Mouse (Mus musculus) stomach, embryonic 16.5 days (tissue): ENCODE results near the gene Nudt16l1. TPM values are rescaled to one million over a fixed set of nuclear protein-coding genes. Genes with fewer than 3 reads are reported as not detected.

Source experiments
- ATAC-seq: fragments of 200-750 bp; cut with Nextera tagmentation; 2 replicates; pipeline ENCODE4 v1.8.0; 2017; ENCODE audit warnings: moderate number of reproducible peaks, moderate TSS enrichment; ENCODE audit not compliant: insufficient read depth, low FRiP score
- H3K27ac ChIP-seq: fragments of 300-500 bp; sonication (generic); 2 replicates; pipeline ENCODE4 v1.5.1; 2014; ENCODE audit warnings: low read length
- H3K27me3 ChIP-seq: fragments of 300-500 bp; sonication (generic); 2 replicates; pipeline ENCODE4 v1.6.1; 2014; ENCODE audit warnings: low read length, control low read depth, mixed read lengths; ENCODE audit not compliant: control insufficient read depth, insufficient read depth
- H3K36me3 ChIP-seq: fragments of 300-500 bp; sonication (generic); 2 replicates; pipeline ENCODE4 v1.6.1; 2014; ENCODE audit warnings: low read length; ENCODE audit not compliant: control insufficient read depth, insufficient read depth
- H3K4me1 ChIP-seq: fragments of 300-500 bp; sonication (generic); 2 replicates; pipeline ENCODE4 v1.6.1; 2014; ENCODE audit warnings: low read length, control low read depth, mixed read lengths; ENCODE audit not compliant: control insufficient read depth, insufficient read depth
- H3K4me2 ChIP-seq: fragments of 300-500 bp; sonication (generic); 2 replicates; pipeline ENCODE4 v1.6.1; 2014; ENCODE audit warnings: low read depth, low read length, mixed read lengths
- H3K4me3 ChIP-seq: fragments of 300-500 bp; sonication (generic); replicated peaks from 2 replicates; pipeline ENCODE4 v1.5.1; 2014; ENCODE audit warnings: mild to moderate bottlenecking, low read length
- H3K9ac ChIP-seq: fragments of 300-500 bp; sonication (generic); 2 replicates; pipeline ENCODE4 v1.6.1; 2014; ENCODE audit warnings: low read length
- H3K9me3 ChIP-seq: fragments of 300-500 bp; sonication (generic); replicated peaks from 2 replicates; pipeline ENCODE4 v1.6.1; 2016; ENCODE audit warnings: low read length, control low read depth; ENCODE audit not compliant: control insufficient read depth
- WGBS: fragments of 180-500 bp; shearing (Covaris S2); extraction: QIAGEN DNeasy Blood & Tissue Kit; methylation state at CpG from one replicate; pipeline ENCODE4 v1.1.7; 2014; 5-methylcytosine and 5-hydroxymethylcytosine counted together
- polyA plus RNA-seq: library from polyadenylated mRNA; unstranded; fragments of >200 nt; fragmentation: Nextera tagmentation; extraction: Ambion mirVana; gene quantifications from 2 replicates; pipeline ENCODE4 v1.2.1, GENCODE M21; 2015

Gene Nudt16l1
- polyA plus RNA-seq, 1 experiment from 2014 or later: 125 TPM

GRCm38 (mm10) chr16:4940311-4940850, 1.8 kb downstream of the Nudt16l1 start:
- H3K36me3 ChIP-seq: peaks cover 31% of the 10 kb centered on the region
- no peak overlapping the region for H3K4me3 ChIP-seq
- H3K4me2 ChIP-seq: peak overlapping the region; percentile 85; the same call in 1 of the 2 replicates
- peaks cover 13% of the 10 kb centered on the region for H3K4me1 ChIP-seq
- H3K9me3 ChIP-seq: no peaks in the 10 kb centered on the region
- no peak overlapping the region for H3K27ac ChIP-seq
- no peak for ATAC-seq
- H3K27me3 ChIP-seq: no peaks in the 10 kb centered on the region
- 82% methylated on average over 10 of the region's 10 CpGs for WGBS
- peak overlapping the region; percentile 97 for H3K9ac ChIP-seq

- no peak overlapping the region for H3K27ac ChIP-seq
- no peak overlapping the region for H3K4me3 ChIP-seq
- H3K36me3 ChIP-seq: peaks cover 31% of the 10 kb centered on the region
- no peak for ATAC-seq
- H3K4me2 ChIP-seq: no peak overlapping the region
- H3K9me3 ChIP-seq: no peaks in the 10 kb centered on the region
- H3K4me1 ChIP-seq: peaks cover 13% of the 10 kb centered on the region
- H3K9ac ChIP-seq: no peak overlapping the region
- H3K27me3 ChIP-seq: no peaks in the 10 kb centered on the region
Measured at GRCm38 (mm10) chr16:4941016-4941415, 2.5 kb downstream of the Nudt16l1 start.

GRCm38 (mm10) chr16:4942868-4943267, 4.3 kb downstream of the Nudt16l1 start:
- H3K4me1 ChIP-seq: peaks cover 13% of the 10 kb centered on the region
- ATAC-seq: no peak
- no peaks in the 10 kb centered on the region for H3K27me3 ChIP-seq
- H3K4me3 ChIP-seq: no peak overlapping the region
- no peak overlapping the region for H3K27ac ChIP-seq
- no peaks in the 10 kb centered on the region for H3K9me3 ChIP-seq
- no peak overlapping the region for H3K4me2 ChIP-seq
- H3K36me3 ChIP-seq: peaks cover 25% of the 10 kb centered on the region
- H3K9ac ChIP-seq: no peak overlapping the region
- WGBS: 95% methylated on average over 8 of the region's 8 CpGs

- Histone ChIP-seq H3K9ac (no peak overlapping the region), H3K4me2 (no peak overlapping the region), H3K9me3 (no peaks in the 10 kb centered on the region), H3K4me3 (no peak overlapping the region), H3K27ac (no peak overlapping the region), H3K4me1 (peaks cover 12% of the 10 kb centered on the region), H3K36me3 (peaks cover 25% of the 10 kb centered on the region), H3K27me3 (no peaks in the 10 kb centered on the region)
- 91% methylated on average over 3 of the region's 3 CpGs for WGBS
- no peak for ATAC-seq
Measured at GRCm38 (mm10) chr16:4943431-4943830, 4.9 kb downstream of the Nudt16l1 start.

GRCm38 (mm10) chr16:4945415-4945814, 6.9 kb downstream of the Nudt16l1 start:
- no peak for ATAC-seq
- peaks cover 31% of the 10 kb centered on the region for H3K36me3 ChIP-seq
- no peaks in the 10 kb centered on the region for H3K9me3 ChIP-seq
- 76% methylated on average over 4 of the region's 4 CpGs for WGBS
- H3K4me3 ChIP-seq: no peak overlapping the region
- H3K27ac ChIP-seq: no peak overlapping the region
- no peak overlapping the region for H3K9ac ChIP-seq
- H3K27me3 ChIP-seq: no peaks in the 10 kb centered on the region
- H3K4me2 ChIP-seq: no peak overlapping the region
- H3K4me1 ChIP-seq: no peaks in the 10 kb centered on the region

GRCm38 (mm10) chr16:4946155-4946554, 7.6 kb downstream of the Nudt16l1 start:
- H3K4me2 ChIP-seq: no peak overlapping the region
- H3K27me3 ChIP-seq: no peaks in the 10 kb centered on the region
- no peaks in the 10 kb centered on the region for H3K4me1 ChIP-seq
- no peak overlapping the region for H3K4me3 ChIP-seq
- H3K9me3 ChIP-seq: no peaks in the 10 kb centered on the region
- no peak for ATAC-seq
- WGBS: 93% methylated on average over 3 of the region's 3 CpGs
- no peak overlapping the region for H3K27ac ChIP-seq
- no peak overlapping the region for H3K9ac ChIP-seq
- peaks cover 27% of the 10 kb centered on the region for H3K36me3 ChIP-seq

- WGBS: 84% methylated on average over 4 of the region's 4 CpGs
- no peaks in the 10 kb centered on the region for H3K9me3 ChIP-seq
- H3K4me1 ChIP-seq: no peaks in the 10 kb centered on the region
- no peak overlapping the region for H3K9ac ChIP-seq
- H3K27ac ChIP-seq: no peak overlapping the region
- no peaks in the 10 kb centered on the region for H3K27me3 ChIP-seq
- no peak overlapping the region for H3K4me3 ChIP-seq
- peaks cover 19% of the 10 kb centered on the region for H3K36me3 ChIP-seq
- H3K4me2 ChIP-seq: no peak overlapping the region
- ATAC-seq: no peak
Measured at GRCm38 (mm10) chr16:4947378-4947777, 8.8 kb downstream of the Nudt16l1 start.

- no peaks in the 10 kb centered on the region for H3K9me3 ChIP-seq
Measured at GRCm38 (mm10) chr16:4956609-4957008, 18.0 kb downstream of the Nudt16l1 start.

GRCm38 (mm10) chr16:4957446-4957845, 18.9 kb downstream of the Nudt16l1 start:
- 85% methylated on average over 3 of the region's 3 CpGs for WGBS
- H3K36me3 ChIP-seq: peaks cover 29% of the 10 kb centered on the region
- ATAC-seq: no peak

More at GRCm38 (mm10) chr16:4956609-4957008, 18.0 kb downstream of the Nudt16l1 start:
- Histone ChIP-seq H3K4me1 (no peaks in the 10 kb centered on the region), H3K27me3 (no peaks in the 10 kb centered on the region), H3K27ac (no peak overlapping the region), H3K4me3 (no peak overlapping the region), H3K36me3 (peaks cover 32% of the 10 kb centered on the region), H3K4me2 (no peak overlapping the region), H3K9ac (no peak overlapping the region)
- 88% methylated on average over 3 of the region's 3 CpGs for WGBS
- no peak for ATAC-seq

More at GRCm38 (mm10) chr16:4957446-4957845, 18.9 kb downstream of the Nudt16l1 start:
- no peak overlapping the region for H3K9ac ChIP-seq
- H3K27ac ChIP-seq: no peak overlapping the region
- H3K4me2 ChIP-seq: no peak overlapping the region
- no peaks in the 10 kb centered on the region for H3K9me3 ChIP-seq
- no peaks in the 10 kb centered on the region for H3K27me3 ChIP-seq
- no peak overlapping the region for H3K4me3 ChIP-seq
- H3K4me1 ChIP-seq: peaks cover 5% of the 10 kb centered on the region; the same call in 1 of the 2 replicates
